Mouse (Mus musculus) liver, adult 2 months (tissue): ENCODE data around the gene Kirrel3.

Experiments used
- CTCF ChIP-seq: fragments of 200-500 bp; IDR thresholded peaks from 2 replicates; pipeline ENCODE4 v1.5.1; 2011; ENCODE audit warnings: low read depth, low read length, control low read depth
- POLR2A ChIP-seq: fragments of 200-500 bp; IDR thresholded peaks from 2 replicates; pipeline ENCODE4 v1.6.1; 2011; ENCODE audit warnings: low read length, control low read depth; ENCODE audit not compliant: insufficient read depth; ENCODE audit errors: extremely low read depth

- TF ChIP-seq POLR2A (no peak), CTCF (peak; percentile 69)
Measured at GRCm38 (mm10) chr9:34983513-34984462, 498.1 kb downstream of the Kirrel3 start.
